Mouse (Mus musculus): ENCODE measurements around the gene Lztr1. TPM values are rescaled to one million over a fixed set of nuclear protein-coding genes. Genes with fewer than 3 reads are reported as not detected.

Lztr1 gene
- 15.5 and 43.6 TPM in 2 replicates for total RNA-seq (2015; ENCODE audit: low replicate concordance)
- 33.1 and 54.4 TPM in 2 replicates for total RNA-seq (2017; ENCODE audit: low replicate concordance)

- peak; percentile 93 for ATAC-seq (replicated peaks; ENCODE audit: low FRiP score, poor library complexity, severe bottlenecking)
These were observed at the start of gene Lztr1 for GRCm38 (mm10) chr16:17508546-17509239. Gene Lztr1 (plus strand): TSS chr16:17508688.

- ATAC-seq (replicated peaks; ENCODE audit: low FRiP score, poor library complexity, severe bottlenecking), result peak; percentile 80
These were observed 48.2 kb upstream of the Lztr1 start for GRCm38 (mm10) chr16:17460254-17460653.

- no peak for ATAC-seq (replicated peaks; ENCODE audit: low FRiP score, poor library complexity, severe bottlenecking)
These were observed 46.9 kb upstream of the Lztr1 start for GRCm38 (mm10) chr16:17461596-17461995.

GRCm38 (mm10) chr16:17463184-17463583 lies 45.3 kb upstream of the Lztr1 start:
- ATAC-seq (replicated peaks; ENCODE audit: low FRiP score, poor library complexity, severe bottlenecking), result no peak

- ATAC-seq (replicated peaks; ENCODE audit: low FRiP score, poor library complexity, severe bottlenecking), result no peak
These were observed 41.4 kb upstream of the Lztr1 start for GRCm38 (mm10) chr16:17466875-17467663.

- ATAC-seq (replicated peaks; ENCODE audit: low FRiP score, poor library complexity, severe bottlenecking), result no peak
These were observed 36.0 kb upstream of the Lztr1 start for GRCm38 (mm10) chr16:17472498-17472897.

- ATAC-seq (replicated peaks; ENCODE audit: low FRiP score, poor library complexity, severe bottlenecking), result 0 out of 2 replicates have a peak, but pooled peaks have one; percentile 53
These were observed 34.4 kb upstream of the Lztr1 start for GRCm38 (mm10) chr16:17474091-17474490.

GRCm38 (mm10) chr16:17474761-17475160 lies 33.7 kb upstream of the Lztr1 start:
- no peak for ATAC-seq (replicated peaks; ENCODE audit: low FRiP score, poor library complexity, severe bottlenecking)

GRCm38 (mm10) chr16:17475326-17475725 lies 33.2 kb upstream of the Lztr1 start:
- ATAC-seq (replicated peaks; ENCODE audit: low FRiP score, poor library complexity, severe bottlenecking), result no peak

- no peak for ATAC-seq (replicated peaks; ENCODE audit: low FRiP score, poor library complexity, severe bottlenecking)
These were observed 30.1 kb upstream of the Lztr1 start for GRCm38 (mm10) chr16:17478331-17478943.

- ATAC-seq (replicated peaks; ENCODE audit: low FRiP score, poor library complexity, severe bottlenecking), result no peak
These were observed 27.0 kb upstream of the Lztr1 start for GRCm38 (mm10) chr16:17481465-17481864.

GRCm38 (mm10) chr16:17486505-17486904 lies 22.0 kb upstream of the Lztr1 start:
- ATAC-seq (replicated peaks; ENCODE audit: low FRiP score, poor library complexity, severe bottlenecking), result no peak

GRCm38 (mm10) chr16:17488478-17489468 lies 19.7 kb upstream of the Lztr1 start:
- no peak for ATAC-seq (replicated peaks; ENCODE audit: low FRiP score, poor library complexity, severe bottlenecking)

- ATAC-seq (replicated peaks; ENCODE audit: low FRiP score, poor library complexity, severe bottlenecking), result peak; percentile 74
These were observed 18.9 kb upstream of the Lztr1 start, which contains the start of gene Aifm3 for GRCm38 (mm10) chr16:17489469-17490111. Gene Aifm3 (plus strand): TSS chr16:17489611.

- ATAC-seq (replicated peaks; ENCODE audit: low FRiP score, poor library complexity, severe bottlenecking), result no peak
These were observed 17.3 kb upstream of the Lztr1 start for GRCm38 (mm10) chr16:17491154-17491553.

GRCm38 (mm10) chr16:17491896-17492561 lies 16.5 kb upstream of the Lztr1 start:
- ATAC-seq (replicated peaks; ENCODE audit: low FRiP score, poor library complexity, severe bottlenecking), result no peak

- ATAC-seq (replicated peaks; ENCODE audit: low FRiP score, poor library complexity, severe bottlenecking), result no peak
These were observed 11.8 kb upstream of the Lztr1 start for GRCm38 (mm10) chr16:17496499-17497305.

Measured in erythroid progenitor cell, adult 5-6 weeks (primary cell).